Comparison of ENCODE assay signal across 11 mouse cellular contexts in the genomic region with DNA sequence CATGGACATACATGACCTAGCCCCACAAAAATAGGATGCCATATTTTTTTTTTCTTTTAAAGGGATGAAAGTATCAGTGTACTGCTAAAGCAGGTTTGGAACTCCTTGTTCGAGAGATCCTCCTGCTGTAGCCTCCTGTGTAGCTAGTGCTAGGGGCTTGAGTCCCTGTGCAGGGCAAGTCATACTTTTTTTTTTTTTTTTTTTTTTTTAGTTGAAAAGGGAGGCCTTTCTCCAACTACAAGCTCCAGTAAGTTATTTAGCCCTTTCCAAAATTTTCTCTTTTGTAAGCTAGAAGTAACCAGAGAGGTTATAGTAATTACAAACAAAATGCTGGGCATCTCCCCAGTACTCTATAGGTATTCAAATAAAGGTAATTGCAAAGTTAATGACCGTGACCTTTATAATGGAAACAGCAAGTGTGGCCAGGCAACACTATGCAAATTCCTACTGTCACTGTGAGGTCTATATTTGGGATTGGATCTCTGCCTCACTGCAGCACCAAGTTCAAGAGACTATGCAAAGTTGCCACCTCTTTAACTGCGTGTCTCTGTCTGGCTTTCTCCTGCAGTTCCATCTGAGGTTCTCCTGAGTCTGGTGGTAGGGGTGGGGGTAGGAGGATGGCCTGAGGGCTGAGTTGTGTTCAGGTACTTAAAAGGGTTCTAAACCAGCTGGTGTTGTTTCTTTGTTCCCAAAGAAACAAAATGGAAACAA. TPM values are rescaled to one million over a fixed set of nuclear protein-coding genes. Genes with fewer than 3 reads are reported as not detected.
A peak's percentile ranks its signal among the peaks of the same experiment; 100 is the strongest.
DNase-seq lines count a peak whose midpoint lies in the region; ATAC-seq and TF ChIP-seq lines count a peak whose summit lies in the region.
"Had no signal": no experiment of that assay in that cellular context is flagged by ENCODE, and none has a peak within 500 bp of the region (broad histone marks: within the 10 kb centered on the region; RNA-seq: fewer than 3 reads in every experiment).

No protein-coding gene starts in this region.

- no peak overlapping the region for H3K27ac ChIP-seq in forebrain, embryonic 14.5 days (ENCODE audit: low read depth, low read length)
- H3K27ac ChIP-seq in forebrain, embryonic 16.5 days (ENCODE audit: low read length), result no peak overlapping the region
- H3K27ac ChIP-seq in hindbrain, embryonic 13.5 days, result no peak overlapping the region
- H3K27ac ChIP-seq in hindbrain, embryonic 10.5 days, result no peak overlapping the region
- no peak overlapping the region for H3K27ac ChIP-seq in ES-Bruce4 (ENCODE audit: insufficient read depth, low read length)
- no peak overlapping the region for H3K27ac ChIP-seq in midbrain, embryonic 15.5 days

- no peaks in the 10 kb centered on the region for H3K27me3 ChIP-seq in forebrain, embryonic 14.5 days (replicated peaks; ENCODE audit: control insufficient read depth, insufficient read depth, low read length)
- H3K27me3 ChIP-seq in forebrain, embryonic 16.5 days (replicated peaks; ENCODE audit: control insufficient read depth, insufficient read depth, low read length), result no peaks in the 10 kb centered on the region
- no peaks in the 10 kb centered on the region for H3K27me3 ChIP-seq in hindbrain, embryonic 13.5 days
- H3K27me3 ChIP-seq in hindbrain, embryonic 10.5 days (ENCODE audit: insufficient read depth, poor library complexity, severe bottlenecking), result no peaks in the 10 kb centered on the region
- no peaks in the 10 kb centered on the region; the same call in 1 of the 2 replicates for H3K27me3 ChIP-seq in ES-Bruce4 (ENCODE audit: control insufficient read depth, insufficient read depth, low read length, poor library complexity, severe bottlenecking)
- no peaks in the 10 kb centered on the region for H3K27me3 ChIP-seq in midbrain, embryonic 15.5 days (replicated peaks)

- DNase-seq in forebrain, embryonic 14.5 days (ENCODE audit: low spot score), result peak; percentile 17
- no peak for DNase-seq in hindbrain, embryonic 10.5 days (ENCODE audit: low spot score)
- no peak for DNase-seq in right cerebral cortex, postnatal 14 days
- DNase-seq in layer of hippocampus, adult 11-12 months (ENCODE audit: low spot score), result no peak
- DNase-seq: adrenal gland, postnatal 14 days; kidney, postnatal 10 days; liver had no signal

- H3K9ac ChIP-seq in forebrain, embryonic 14.5 days (ENCODE audit: low read length), result no peak overlapping the region
- no peak overlapping the region for H3K9ac ChIP-seq in forebrain, embryonic 16.5 days (replicated peaks; ENCODE audit: low read depth, low read length)
- H3K9ac ChIP-seq in hindbrain, embryonic 13.5 days, result no peak overlapping the region
- no peak overlapping the region for H3K9ac ChIP-seq in ES-Bruce4 (ENCODE audit: low read depth, poor library complexity, severe bottlenecking)
- H3K9ac ChIP-seq in midbrain, embryonic 15.5 days, result no peak overlapping the region

- H3K4me3 ChIP-seq in forebrain, embryonic 14.5 days (ENCODE audit: low read depth, low read length), result no peak overlapping the region
- no peak overlapping the region for H3K4me3 ChIP-seq in forebrain, embryonic 16.5 days (replicated peaks; ENCODE audit: low read length)
- H3K4me3 ChIP-seq in hindbrain, embryonic 13.5 days, result no peak overlapping the region
- no peak overlapping the region for H3K4me3 ChIP-seq in hindbrain, embryonic 10.5 days
- no peak overlapping the region for H3K4me3 ChIP-seq in ES-Bruce4 (ENCODE audit: low read depth, low read length)
- no peak overlapping the region for H3K4me3 ChIP-seq in midbrain, embryonic 15.5 days

- no peaks in the 10 kb centered on the region for H3K36me3 ChIP-seq in forebrain, embryonic 14.5 days (ENCODE audit: control insufficient read depth, insufficient read depth, low read length)
- H3K36me3 ChIP-seq in forebrain, embryonic 16.5 days (ENCODE audit: control insufficient read depth, insufficient read depth), result no peaks in the 10 kb centered on the region
- no peaks in the 10 kb centered on the region for H3K36me3 ChIP-seq in hindbrain, embryonic 13.5 days
- no peaks in the 10 kb centered on the region for H3K36me3 ChIP-seq in hindbrain, embryonic 10.5 days
- no peaks in the 10 kb centered on the region for H3K36me3 ChIP-seq in ES-Bruce4 (ENCODE audit: control insufficient read depth, insufficient read depth, low read length, poor library complexity, severe bottlenecking)
- H3K36me3 ChIP-seq in midbrain, embryonic 15.5 days (replicated peaks), result no peaks in the 10 kb centered on the region

- no peak for TF ChIP-seq POLR2A in ES-Bruce4 (IDR thresholded peaks at IDR 0.05; ENCODE audit: insufficient read depth, low read length)

- no peaks in the 10 kb centered on the region for H3K9me3 ChIP-seq in forebrain, embryonic 14.5 days (replicated peaks; ENCODE audit: control insufficient read depth, low read length)
- H3K9me3 ChIP-seq in forebrain, embryonic 16.5 days (ENCODE audit: control insufficient read depth, low read length), result no peaks in the 10 kb centered on the region
- no peaks in the 10 kb centered on the region for H3K9me3 ChIP-seq in hindbrain, embryonic 13.5 days
- no peaks in the 10 kb centered on the region for H3K9me3 ChIP-seq in hindbrain, embryonic 10.5 days
- H3K9me3 ChIP-seq in ES-Bruce4 (replicated peaks; ENCODE audit: control insufficient read depth, insufficient read depth, low read length, poor library complexity, severe bottlenecking), result no peaks in the 10 kb centered on the region
- no peaks in the 10 kb centered on the region for H3K9me3 ChIP-seq in midbrain, embryonic 15.5 days

- H3K4me2 ChIP-seq in forebrain, embryonic 14.5 days (ENCODE audit: low read length), result no peak overlapping the region
- no peak overlapping the region for H3K4me2 ChIP-seq in forebrain, embryonic 16.5 days (ENCODE audit: low read length)
- H3K4me2 ChIP-seq in hindbrain, embryonic 13.5 days, result no peak overlapping the region
- H3K4me2 ChIP-seq in midbrain, embryonic 15.5 days, result no peak overlapping the region

- no peak for TF ChIP-seq CTCF in ES-Bruce4 (IDR thresholded peaks at IDR 0.05; ENCODE audit: low read depth, low read length)

- peak; percentile 71; the same call in 1 of the 2 replicates for TF ChIP-seq EP300 in ES-Bruce4 (IDR thresholded peaks at IDR 0.05; ENCODE audit: insufficient read depth, low read depth, low read length)

- WGBS in forebrain, embryonic 14.5 days, result 52% methylated on average over 3 of the region's 3 CpGs
- 43% methylated on average over 3 of the region's 3 CpGs for WGBS in forebrain, embryonic 16.5 days
- WGBS in hindbrain, embryonic 13.5 days, result 49% methylated on average over 3 of the region's 3 CpGs
- whole genome bisulfite sequencing in hindbrain, embryonic 10.5 days, result 56% methylated on average over 3 of the region's 3 CpGs
- 58% methylated on average over 3 of the region's 3 CpGs for WGBS in midbrain, embryonic 15.5 days

- no peak; the same call in 1 of the 2 replicates for ATAC-seq in forebrain, embryonic 14.5 days
- ATAC-seq in forebrain, embryonic 16.5 days, result no peak
- ATAC-seq in hindbrain, embryonic 13.5 days (ENCODE audit: low FRiP score), result peak; percentile 73; the same call in 1 of the 2 replicates
- 0 out of 2 replicates have a peak, but pooled peaks have one; percentile 27 for ATAC-seq in midbrain, embryonic 15.5 days (replicated peaks)

- H3K4me1 ChIP-seq in forebrain, embryonic 14.5 days (ENCODE audit: control insufficient read depth, insufficient read depth, low read length), result no peaks in the 10 kb centered on the region
- no peaks in the 10 kb centered on the region for H3K4me1 ChIP-seq in forebrain, embryonic 16.5 days (replicated peaks; ENCODE audit: control insufficient read depth, insufficient read depth, low read length)
- H3K4me1 ChIP-seq in hindbrain, embryonic 13.5 days (replicated peaks), result no peaks in the 10 kb centered on the region
- 0 out of 2 replicates have a peak, but pooled peaks cover 2% of the 10 kb centered on the region for H3K4me1 ChIP-seq in hindbrain, embryonic 10.5 days (replicated peaks)
- H3K4me1 ChIP-seq in ES-Bruce4 (ENCODE audit: control insufficient read depth, insufficient read depth, low read length), result peaks cover 6% of the 10 kb centered on the region
- no peaks in the 10 kb centered on the region for H3K4me1 ChIP-seq in midbrain, embryonic 15.5 days

RNA-seq across cellular contexts. Expression of gene 1110002E22Rik, which starts 23.1 kb away (rescaled TPM):
- 0.03 and 0.04 TPM in 2 replicates for polyA plus RNA-seq in forebrain, embryonic 14.5 days (2014; fragmentation: Nextera tagmentation; extraction: Ambion mirVana)
- polyA plus RNA-seq in forebrain, embryonic 16.5 days (2015; fragmentation: Nextera tagmentation; extraction: Ambion mirVana), result 0.24 and 0.32 TPM in 2 replicates
- 0.12 and 0.18 TPM in 2 replicates for polyA plus RNA-seq in hindbrain, embryonic 13.5 days (2015; fragmentation: Nextera tagmentation; extraction: Ambion mirVana)
- polyA plus RNA-seq in hindbrain, embryonic 10.5 days (2016; fragmentation: Nextera tagmentation; extraction: Ambion mirVana), result 0.04 and 0.18 TPM in 2 replicates
- not detected in 2 replicates for polyA plus RNA-seq in ES-Bruce4 (2011; ENCODE audit: insufficient read depth, insufficient read length, low read depth, missing spikeins)
- 0.09 and 0.26 TPM in 2 replicates for polyA plus RNA-seq in midbrain, embryonic 15.5 days (2015; fragmentation: Nextera tagmentation; extraction: Ambion mirVana)

RNA-seq across cellular contexts. Expression of gene Gm5105, which starts 25.4 kb away (rescaled TPM):
- polyA plus RNA-seq in forebrain, embryonic 14.5 days (2014; fragmentation: Nextera tagmentation; extraction: Ambion mirVana), result not detected in 2 replicates
- 0.14 TPM in 1 of 2 replicates, not detected in the other for polyA plus RNA-seq in forebrain, embryonic 16.5 days (2015; fragmentation: Nextera tagmentation; extraction: Ambion mirVana)
- polyA plus RNA-seq in hindbrain, embryonic 13.5 days (2015; fragmentation: Nextera tagmentation; extraction: Ambion mirVana), result 0.12 TPM in 1 of 2 replicates, not detected in the other
- not detected in 2 replicates for polyA plus RNA-seq in hindbrain, embryonic 10.5 days (2016; fragmentation: Nextera tagmentation; extraction: Ambion mirVana)
- polyA plus RNA-seq in ES-Bruce4 (2011; ENCODE audit: insufficient read depth, insufficient read length, low read depth, missing spikeins), result not detected in 2 replicates
- polyA plus RNA-seq in midbrain, embryonic 15.5 days (2015; fragmentation: Nextera tagmentation; extraction: Ambion mirVana), result 0.11 and 0.12 TPM in 2 replicates

Comparison
In these comparisons a context has a peak if more than half of its experiments do, and no peak if none do; other contexts are left out.
1. ATAC-seq: peak in hindbrain, embryonic 13.5 days (single experiment) and midbrain, embryonic 15.5 days (single experiment); none in forebrain, embryonic 14.5 days (single experiment) and forebrain, embryonic 16.5 days (single experiment).